Mouse (Mus musculus) liver, embryonic 14.5 days (tissue): ENCODE results near the gene Trim11. TPM values are rescaled to one million over a fixed set of nuclear protein-coding genes. Genes with fewer than 3 reads are reported as not detected.

ENCODE experiments used
- ATAC-seq: fragments of 200-750 bp; cut with Nextera tagmentation; 2 replicates; pipeline ENCODE4 v1.8.0; 2017; ENCODE audit warnings: moderate number of reproducible peaks, mild to moderate bottlenecking, moderate library complexity; ENCODE audit not compliant: insufficient read depth
- DNase-seq, 3 experiments: peaks; one replicate each; pipeline ENCODE4 v3.0.0-alpha.2; 2012 to 2013; ENCODE audit warnings: low read depth in 3 of 3, low spot score in 3 of 3
- H3K27ac ChIP-seq: fragments of 300-500 bp; sonication (generic); 2 replicates; pipeline ENCODE4 v1.5.1; 2014; ENCODE audit warnings: moderate library complexity, mild to moderate bottlenecking, control low read depth, inconsistent platforms
- H3K27me3 ChIP-seq: fragments of 300-500 bp; sonication (generic); 2 replicates; pipeline ENCODE4 v1.6.1; 2014; ENCODE audit warnings: mild to moderate bottlenecking, low read length, moderate library complexity; ENCODE audit not compliant: control insufficient read depth, insufficient read depth
- H3K36me3 ChIP-seq: fragments of 300-500 bp; sonication (generic); replicated peaks from 2 replicates; pipeline ENCODE4 v1.6.1; 2014; ENCODE audit warnings: low read depth; ENCODE audit not compliant: control insufficient read depth, insufficient read depth
- H3K4me1 ChIP-seq, 2 experiments: fragments of 200-500 bp in 1 of 2; fragments of 300-500 bp in 1 of 2; sonication (generic) in 1 of 2; replicated peaks; 2 replicates each; pipeline ENCODE4 v1.6.1; 2012 to 2014; ENCODE audit warnings: antibody characterized with exemption in 1 of 2, inconsistent platforms in 1 of 2, low read length in 1 of 2; ENCODE audit not compliant: control insufficient read depth in 2 of 2, insufficient read depth in 2 of 2
- H3K4me2 ChIP-seq: fragments of 300-500 bp; sonication (generic); 2 replicates; pipeline ENCODE4 v1.6.1; 2014; ENCODE audit warnings: low read depth, mild to moderate bottlenecking, control low read depth, moderate library complexity
- H3K4me3 ChIP-seq, 2 experiments: fragments of 200-500 bp in 1 of 2; fragments of 300-500 bp in 1 of 2; sonication (generic) in 1 of 2; 2 replicates each; pipeline ENCODE4 v1.5.1; 2012 to 2014; ENCODE audit warnings: low read depth in 2 of 2, low read length in 2 of 2, mild to moderate bottlenecking in 2 of 2, control low read depth in 1 of 2, inconsistent platforms in 1 of 2, moderate library complexity in 1 of 2; ENCODE audit not compliant: insufficient read depth in 1 of 2
- H3K9ac ChIP-seq: fragments of 300-500 bp; sonication (generic); replicated peaks from 2 replicates; pipeline ENCODE4 v1.6.1; 2014; ENCODE audit warnings: mild to moderate bottlenecking, control low read depth, moderate library complexity
- H3K9me3 ChIP-seq: fragments of 300-500 bp; sonication (generic); 2 replicates; pipeline ENCODE4 v1.6.1; 2016; ENCODE audit warnings: low read length, mixed read lengths; ENCODE audit not compliant: control insufficient read depth
- CTCF ChIP-seq: IDR thresholded peaks from 2 replicates; pipeline ENCODE4 v1.5.1; 2016; ENCODE audit warnings: antibody characterized with exemption, low read depth, control low read depth
- EP300 ChIP-seq: IDR thresholded peaks from 2 replicates; pipeline ENCODE4 v1.6.1; 2016; ENCODE audit warnings: antibody characterized with exemption, low read depth
- WGBS: fragments of 180-500 bp; shearing (Covaris S2); extraction: QIAGEN DNeasy Blood & Tissue Kit; methylation state at CpG from one replicate; pipeline ENCODE4 v1.1.7; 2014; ENCODE audit not compliant: insufficient replicate concordance; 5-methylcytosine and 5-hydroxymethylcytosine counted together
- polyA plus RNA-seq, 2 experiments: library from polyadenylated mRNA; depleted of rRNA in 1 of 2; stranded (reverse) in 1 of 2; unstranded in 1 of 2; fragments of >200 nt; fragmentation: Nextera tagmentation in 1 of 2; extraction: Ambion mirVana in 1 of 2; gene quantifications; 2 replicates each; pipeline versions ENCODE4 v1.2.1 to v1.2.3; 2012 to 2014

Gene Trim11
- polyA plus RNA-seq, 2 experiments = 6.4 to 8.1 TPM

DNA sequence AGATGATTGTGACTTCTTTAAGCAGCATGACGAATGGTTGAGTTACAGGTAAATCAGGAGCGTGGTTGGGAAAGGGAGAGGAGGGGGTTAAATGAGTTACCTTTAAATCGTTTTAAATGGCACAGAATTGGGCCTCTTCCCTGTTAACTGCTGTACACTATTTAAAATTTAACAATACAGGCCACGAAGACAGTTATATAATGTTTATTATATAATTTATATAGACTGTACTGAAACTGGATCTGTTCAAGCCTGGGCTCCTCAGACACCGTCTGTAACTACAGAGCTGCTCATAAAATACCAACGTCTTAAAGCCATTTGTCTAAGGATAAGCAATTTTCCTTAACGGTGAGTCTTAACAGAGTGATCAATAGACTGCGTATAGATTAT is 22.0 kb upstream of the Trim11 start:
- WGBS = 37% methylated on average over 8 of the region's 8 CpGs
- Histone ChIP-seq H3K27ac (peak overlapping the region; percentile 98), H3K27me3 (peaks cover under 1% of the 10 kb centered on the region), H3K4me2 (peak overlapping the region; percentile 77), H3K9ac (peak overlapping the region; percentile 99), H3K9me3 (no peaks in the 10 kb centered on the region), H3K4me1 (peaks cover 20 to 30% of the 10 kb centered on the region in 2 experiments), H3K36me3 (peaks cover 14% of the 10 kb centered on the region), H3K4me3 (peak overlapping the region; percentile 85 to 91)
- TF ChIP-seq EP300 (no peak), CTCF (no peak)
- ATAC-seq (no peak), DNase-seq (no peak)

DNA sequence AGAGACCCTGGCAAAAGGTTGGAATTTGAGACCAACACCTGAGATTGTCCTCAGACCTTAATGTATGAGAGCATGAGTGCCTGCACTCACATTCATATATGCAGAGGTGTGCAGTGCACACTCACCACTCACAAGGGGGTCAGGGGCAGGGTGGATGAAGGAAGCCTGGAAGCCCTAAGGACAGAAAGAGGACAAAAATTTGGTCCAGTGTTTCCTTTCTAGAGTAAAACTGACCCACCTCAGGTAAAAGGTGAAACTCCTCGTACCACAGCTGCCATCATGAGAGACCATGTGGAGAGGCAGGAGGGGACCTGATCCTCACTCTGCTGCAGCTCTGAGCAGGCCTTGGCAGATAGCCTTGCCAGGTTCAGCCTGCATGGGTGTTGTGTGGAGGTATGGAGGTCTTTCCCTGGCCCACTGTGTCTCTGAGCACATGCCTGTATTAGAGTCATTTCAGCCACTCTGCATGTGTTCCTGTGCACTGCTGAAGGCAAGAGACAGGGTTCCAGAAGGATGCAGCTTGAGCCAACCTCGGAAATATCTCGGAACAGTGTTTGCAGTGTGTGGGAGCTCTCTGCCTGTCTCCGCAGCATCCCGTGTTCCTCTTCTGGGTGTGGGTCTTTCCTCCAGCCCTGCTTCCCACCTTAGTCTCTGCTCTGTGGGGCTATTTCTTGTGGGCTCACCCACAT is 20.5 kb upstream of the Trim11 start:
- peaks cover 14% of the 10 kb centered on the region for H3K36me3 ChIP-seq
- peak overlapping the region; percentile 9; the same call in 1 of the 2 replicates for H3K27ac ChIP-seq
- H3K27me3 ChIP-seq = peaks cover 14% of the 10 kb centered on the region
- peaks cover 20 to 30% of the 10 kb centered on the region in 2 experiments for H3K4me1 ChIP-seq
- ATAC-seq = no peak
- 87% methylated on average over 5 of the region's 5 CpGs for WGBS
- peaks cover 3% of the 10 kb centered on the region; the same call in 1 of the 2 replicates for H3K9me3 ChIP-seq
- TF ChIP-seq EP300 (no peak), CTCF (no peak)
- peak overlapping the region; percentile 45 for H3K9ac ChIP-seq
- peak overlapping the region; percentile 85 to 91 for H3K4me3 ChIP-seq
- peak in 1 of 3 experiments; percentile 36 for DNase-seq
- peak overlapping the region; percentile 77 for H3K4me2 ChIP-seq

GRCm38 (mm10) chr11:58958536-58958935 is 19.4 kb upstream of the Trim11 start:
- DNase-seq (no peak), ATAC-seq (no peak)
- peaks cover 3% of the 10 kb centered on the region; the same call in 1 of the 2 replicates for H3K9me3 ChIP-seq
- H3K27me3 ChIP-seq = peaks cover 22% of the 10 kb centered on the region
- WGBS = 72% methylated on average over 6 of the region's 6 CpGs
- peak overlapping the region; percentile 77 for H3K4me2 ChIP-seq
- peaks cover 12 to 22% of the 10 kb centered on the region in 2 experiments for H3K4me1 ChIP-seq
- H3K4me3 ChIP-seq = peak overlapping the region; percentile 4 to 63; a peak in 3 of 4 replicates
- no peak for TF ChIP-seq CTCF
- no peak for TF ChIP-seq EP300
- peak overlapping the region; percentile 73 for H3K9ac ChIP-seq
- peak overlapping the region; percentile 68 for H3K27ac ChIP-seq
- peaks cover 14% of the 10 kb centered on the region for H3K36me3 ChIP-seq

DNA sequence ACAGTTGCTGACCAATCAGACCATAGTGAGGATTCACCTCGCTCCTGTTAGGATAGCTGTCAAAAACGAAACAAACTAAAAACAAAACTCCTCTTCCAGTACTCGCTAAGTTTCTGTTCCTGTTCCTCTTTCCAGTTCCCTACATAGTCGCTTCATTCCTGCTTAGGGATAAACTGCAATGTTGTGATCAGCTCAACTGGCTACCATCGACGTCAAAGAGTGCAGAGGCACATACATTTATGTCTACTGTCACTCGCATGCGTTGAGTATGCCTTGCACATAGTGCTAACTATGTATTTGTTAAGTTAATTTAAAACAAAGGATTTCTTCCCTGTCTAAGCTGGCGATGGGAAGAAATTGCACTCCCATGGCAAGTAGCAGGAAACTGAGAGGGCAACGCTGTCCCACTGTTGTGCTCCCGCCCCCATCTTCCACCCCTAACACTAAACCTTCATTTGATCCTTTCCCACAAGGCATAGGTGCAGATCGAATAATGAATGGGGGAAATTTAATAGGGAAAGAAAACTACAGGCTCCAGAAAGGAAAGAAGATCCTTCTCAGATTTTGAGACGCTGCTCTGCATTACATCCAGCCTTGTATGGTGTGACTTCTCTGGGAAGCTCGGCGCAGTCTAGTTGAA is 18.6 kb upstream of the Trim11 start:
- TF ChIP-seq EP300 (no peak), CTCF (no peak)
- Histone ChIP-seq H3K36me3 (peaks cover 14% of the 10 kb centered on the region), H3K4me3 (peak overlapping the region; percentile 63 to 76), H3K27me3 (peaks cover 25% of the 10 kb centered on the region), H3K9me3 (peaks cover 3% of the 10 kb centered on the region; the same call in 1 of the 2 replicates), H3K4me1 (peaks cover 12 to 22% of the 10 kb centered on the region in 2 experiments), H3K9ac (peak overlapping the region; percentile 73), H3K4me2 (peak overlapping the region; percentile 77), H3K27ac (peak overlapping the region; percentile 68)
- ATAC-seq (no peak), DNase-seq (peak in 1 of 3 experiments; percentile 45)
- WGBS = 11% methylated on average over 15 of the region's 15 CpGs

GRCm38 (mm10) chr11:58959921-58960465 is 17.9 kb upstream of the Trim11 start:
- ATAC-seq (peak; percentile 91), DNase-seq (peak; percentile 89 to 91 (median 91))
- Histone ChIP-seq H3K9me3 (peaks cover 3% of the 10 kb centered on the region; the same call in 1 of the 2 replicates), H3K27me3 (peaks cover 25% of the 10 kb centered on the region), H3K9ac (peak overlapping the region; percentile 73), H3K27ac (peak overlapping the region; percentile 68), H3K4me1 (peaks cover 12 to 22% of the 10 kb centered on the region in 2 experiments), H3K4me2 (peak overlapping the region; percentile 77), H3K4me3 (peak overlapping the region; percentile 63 to 76), H3K36me3 (peaks cover 14% of the 10 kb centered on the region)
- TF ChIP-seq CTCF = peak; percentile 76
- TF ChIP-seq EP300 = peak; percentile 32; the same call in 1 of the 2 replicates
- WGBS = 1% methylated on average over 40 of the region's 40 CpGs
